Mouse (Mus musculus) telencephalon, adult 2 months (tissue): Measurements from ENCODE around the gene Ccm2l.
A peak's percentile ranks its signal among the peaks of the same experiment; 100 is the strongest.

Experiments used
- DNase-seq: peaks from one replicate; pipeline ENCODE4 v3.0.0-alpha.2; 2011; ENCODE audit warnings: low read depth, low spot score

Ccm2l gene

GRCm38 (mm10) chr2:153052700-153053351 is 12.9 kb upstream of the Ccm2l start:
- DNase-seq: no peak

GRCm38 (mm10) chr2:153053896-153054295 is 11.9 kb upstream of the Ccm2l start:
- no peak for DNase-seq

GRCm38 (mm10) chr2:153055270-153055920 is 10.4 kb upstream of the Ccm2l start:
- DNase-seq: no peak

- no peak for DNase-seq
These were observed 7.4 kb upstream of the Ccm2l start for GRCm38 (mm10) chr2:153058365-153058764.

DNA sequence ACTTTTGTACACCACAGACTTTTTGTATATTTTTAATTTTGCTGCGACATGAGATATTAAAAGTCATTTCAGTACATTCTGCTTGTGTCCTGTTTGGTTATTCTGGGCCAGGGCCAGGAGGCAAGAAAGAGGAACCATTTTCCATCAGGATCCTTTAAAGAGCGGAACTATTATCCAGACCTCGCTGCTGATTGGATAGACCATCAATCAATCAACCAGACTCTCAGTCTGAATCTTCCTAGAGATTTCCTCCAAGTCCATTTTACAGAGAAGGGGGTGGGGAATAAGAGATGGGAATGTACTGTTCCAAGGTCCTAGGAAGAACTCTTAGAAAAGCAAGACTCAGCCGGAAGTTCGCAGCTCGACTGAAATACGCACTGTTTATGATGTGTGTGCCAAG is 5.5 kb upstream of the Ccm2l start:
- DNase-seq: no peak

DNA sequence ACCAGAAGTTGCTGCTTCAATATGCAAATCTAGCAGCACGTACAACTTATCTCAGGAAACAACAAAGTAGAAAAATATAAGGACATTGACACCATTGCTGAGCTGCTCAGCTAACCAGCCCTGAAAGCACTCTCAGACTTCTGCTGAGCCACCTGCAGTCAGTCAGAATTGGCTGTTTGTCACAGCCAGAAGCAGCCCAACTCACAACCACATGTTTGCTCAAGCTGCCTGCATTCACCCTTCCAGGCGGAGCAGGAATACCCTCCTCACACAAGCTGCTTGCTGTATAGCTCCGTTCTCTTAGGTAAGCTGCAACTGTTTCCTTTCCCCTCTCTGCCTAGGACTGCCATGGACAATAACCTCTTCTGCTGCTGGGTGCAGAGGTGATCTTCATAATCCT is 2.4 kb upstream of the Ccm2l start:
- no peak for DNase-seq

- DNase-seq: no peak
These were observed 1.4 kb upstream of the Ccm2l start for GRCm38 (mm10) chr2:153064190-153064970.

DNA sequence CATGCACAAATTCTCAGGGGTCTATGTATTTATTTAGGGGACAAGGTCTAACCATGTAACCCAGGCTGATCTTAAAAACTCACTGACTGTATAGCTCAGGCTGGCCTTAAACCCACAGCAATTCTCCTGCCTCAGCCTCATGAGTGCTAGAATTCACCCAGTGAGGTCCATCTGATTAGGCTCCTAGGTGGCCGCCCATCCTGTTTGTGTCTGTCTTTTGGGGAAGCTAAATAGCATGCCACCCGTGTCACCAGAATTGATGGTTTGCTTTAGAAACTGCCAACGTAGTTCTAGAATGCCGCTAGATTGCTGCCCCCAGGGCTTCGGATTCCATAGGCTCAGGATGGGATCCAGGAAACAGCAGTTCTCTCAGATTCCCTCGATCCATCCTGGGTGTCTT is 1.2 kb downstream of the Ccm2l start:
- no peak for DNase-seq

DNA sequence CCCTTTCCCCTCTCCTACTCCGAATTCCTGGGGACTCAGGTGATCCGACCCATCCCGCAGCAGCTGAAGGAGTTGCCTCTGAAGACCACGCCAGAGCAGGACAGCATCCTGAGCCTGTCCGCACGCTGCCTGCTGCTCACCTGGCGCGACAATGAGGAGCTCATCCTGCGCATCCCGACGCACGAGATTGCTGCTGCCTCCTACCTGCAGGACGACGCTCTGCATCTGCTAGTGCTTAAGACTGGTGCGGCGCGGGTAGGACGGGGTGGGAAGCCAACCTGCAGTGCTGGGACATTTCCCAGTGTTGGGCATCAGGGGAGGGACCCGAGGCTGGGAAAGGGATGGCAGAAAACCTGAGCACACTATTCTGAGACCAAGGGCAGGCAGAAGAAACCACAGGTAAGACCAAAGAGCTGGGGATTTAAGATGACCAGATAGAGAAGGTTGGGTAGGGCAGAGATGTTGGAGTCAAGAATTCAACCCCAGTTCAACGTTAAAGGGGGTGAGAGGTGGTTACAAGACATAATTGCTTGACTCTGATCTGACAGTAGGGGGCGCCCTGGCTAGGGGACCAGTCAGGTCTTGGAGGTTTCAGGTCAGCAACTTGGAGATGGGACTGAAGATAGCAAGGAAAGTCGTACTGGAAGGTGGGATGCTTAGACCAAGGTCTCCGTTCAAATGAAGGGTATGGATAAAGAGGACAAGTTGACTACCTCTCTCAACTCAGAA is 5.2 kb downstream of the Ccm2l start:
- no peak for DNase-seq

GRCm38 (mm10) chr2:153071491-153072184 is 5.9 kb downstream of the Ccm2l start:
- no peak for DNase-seq

DNA sequence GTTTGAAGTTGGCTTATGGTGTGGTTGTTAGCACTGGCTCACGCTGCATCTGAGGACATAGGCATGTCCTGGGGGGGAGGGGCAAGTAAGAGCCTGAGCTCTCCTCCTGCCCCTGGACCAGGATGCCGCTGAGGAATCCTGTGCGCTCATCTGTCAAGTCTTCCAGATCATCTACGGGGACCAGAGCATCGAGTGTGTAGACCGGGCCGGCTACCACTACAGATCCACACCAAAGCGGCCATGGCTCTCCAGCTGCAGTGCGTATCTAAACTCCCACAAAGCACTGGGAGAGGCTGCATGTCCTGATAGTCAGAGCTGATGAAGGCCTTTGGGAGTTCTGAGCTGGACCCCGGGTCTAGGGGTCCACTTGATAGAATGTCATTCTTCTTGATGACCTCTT is 8.9 kb downstream of the Ccm2l start:
- DNase-seq: no peak

- DNase-seq: no peak
These were observed 10.2 kb downstream of the Ccm2l start for GRCm38 (mm10) chr2:153075961-153076360.

GRCm38 (mm10) chr2:153080841-153081523 is 15.2 kb downstream of the Ccm2l start:
- DNase-seq: peak; percentile 86

DNA sequence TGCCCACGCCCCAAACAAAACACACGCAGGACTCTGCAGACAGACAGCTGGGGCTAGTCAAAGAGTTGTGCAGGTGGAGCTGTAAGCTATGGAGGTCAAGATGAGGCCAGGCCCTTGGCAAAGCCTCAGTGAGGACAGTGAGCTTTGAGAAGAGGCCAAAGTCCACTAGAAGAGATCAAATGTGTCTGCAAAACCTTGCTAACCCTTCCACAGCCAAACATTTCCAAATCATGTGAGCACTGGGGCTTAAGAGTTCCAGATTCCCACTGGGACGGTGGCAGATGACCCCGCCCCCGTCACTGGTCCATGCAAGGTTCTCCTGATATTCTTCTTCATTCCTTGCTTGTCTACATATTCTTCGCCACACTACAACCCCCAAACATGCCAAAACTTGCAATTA is 16.1 kb downstream of the Ccm2l start:
- no peak for DNase-seq

DNA sequence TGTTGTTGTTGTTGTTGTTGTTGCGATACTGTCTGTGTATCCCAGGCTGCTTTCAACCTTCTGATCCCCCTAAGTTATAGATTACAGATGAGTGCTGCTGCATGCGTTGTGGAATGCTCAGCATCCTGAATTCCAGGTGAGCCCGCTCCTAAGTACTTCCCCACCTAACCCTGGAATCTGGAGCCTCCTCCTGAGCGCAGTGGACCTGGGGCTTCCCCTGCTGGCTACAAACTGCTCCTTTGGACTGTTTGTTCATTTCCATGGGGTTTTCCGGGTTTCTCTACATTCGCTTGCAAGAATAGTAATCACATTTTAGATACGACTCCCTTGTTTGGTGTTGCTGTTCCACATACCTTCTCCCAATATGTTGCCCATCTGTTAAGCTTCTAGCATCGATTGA is 17.5 kb downstream of the Ccm2l start:
- DNase-seq: no peak

GRCm38 (mm10) chr2:153083824-153084223 is 18.1 kb downstream of the Ccm2l start:
- no peak for DNase-seq

- no peak for DNase-seq
These were observed 18.7 kb downstream of the Ccm2l start for GRCm38 (mm10) chr2:153084261-153084976.

- DNase-seq: no peak
These were observed 19.8 kb downstream of the Ccm2l start for GRCm38 (mm10) chr2:153085556-153085955.

- DNase-seq: no peak
These were observed 20.4 kb downstream of the Ccm2l start for GRCm38 (mm10) chr2:153086166-153086565.

DNA sequence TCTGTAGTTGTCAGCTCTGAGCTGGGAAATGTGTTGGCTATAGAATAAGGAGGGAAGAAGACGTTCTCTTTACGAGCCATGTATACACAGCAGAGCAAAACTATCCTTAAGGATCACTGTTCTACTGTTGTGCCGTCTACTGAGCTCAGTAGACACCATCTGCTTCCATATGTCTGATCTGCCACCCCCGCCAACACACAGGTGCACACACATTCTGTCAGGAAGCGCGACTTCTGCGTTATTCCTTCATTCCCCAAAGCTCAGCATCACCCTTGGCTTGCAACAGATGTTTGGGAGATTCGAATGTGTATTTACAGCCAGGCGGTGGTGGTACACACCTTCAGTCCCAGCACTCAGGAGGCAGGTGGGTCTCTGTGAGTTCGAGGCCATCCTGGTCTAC is 21.3 kb downstream of the Ccm2l start:
- DNase-seq: no peak
